Mouse (Mus musculus) mature B cell (primary cell): ENCODE results near the gene Tmeff2.

ENCODE experiments used
- in situ Hi-C: fragments of 300-500 bp; cut with MboI; formaldehyde crosslinking; loops from 2 replicates; pipeline ENCODE4 v1.14.3; 2019

Tmeff2 gene

DNA sequence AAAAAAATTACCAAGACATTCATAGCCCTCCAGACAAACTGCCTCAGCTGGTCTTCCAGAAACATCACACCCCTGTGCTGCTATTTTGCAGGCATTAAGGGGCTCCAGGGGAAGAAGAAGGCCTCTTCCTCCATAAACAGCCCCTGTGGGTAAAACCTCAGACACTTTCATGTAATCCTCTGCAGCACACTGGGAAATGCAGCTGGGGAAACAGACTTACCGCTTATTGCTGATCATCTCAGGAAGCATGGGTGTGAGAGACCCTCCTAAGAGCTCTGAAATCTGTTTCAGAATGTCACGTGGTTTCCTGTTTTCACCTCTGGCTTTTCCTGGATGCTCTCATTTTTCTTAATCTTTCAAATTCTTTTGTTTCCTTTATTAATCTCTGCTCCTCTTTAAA, 204.3 kb downstream of the Tmeff2 start:
- in situ Hi-C loops = no loop called here

DNA sequence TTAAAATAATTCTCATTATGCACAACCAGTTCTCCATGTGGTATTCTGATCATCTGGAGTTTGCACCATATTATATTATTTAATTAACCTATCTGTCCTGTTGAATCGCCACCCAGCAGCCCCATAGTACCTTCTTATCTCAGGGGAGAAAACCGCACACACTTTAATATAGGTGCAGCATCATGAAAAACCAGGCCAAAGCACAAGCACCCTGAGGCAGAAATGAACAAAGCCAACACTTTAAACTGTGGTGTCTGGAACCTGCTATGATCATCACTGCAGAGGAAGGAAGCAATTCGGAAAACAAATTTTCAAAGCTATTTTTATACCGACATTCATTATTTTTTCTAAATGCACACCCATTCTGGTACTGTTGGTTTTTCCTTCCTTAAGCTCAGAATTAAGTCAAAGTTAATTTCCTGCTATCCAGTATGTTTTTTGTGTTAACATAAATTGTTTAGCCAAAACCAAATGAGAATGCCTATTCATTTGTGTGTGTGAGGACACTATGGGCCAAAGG, 206.0 kb downstream of the Tmeff2 start:
- in situ Hi-C loops = no loop called here

DNA sequence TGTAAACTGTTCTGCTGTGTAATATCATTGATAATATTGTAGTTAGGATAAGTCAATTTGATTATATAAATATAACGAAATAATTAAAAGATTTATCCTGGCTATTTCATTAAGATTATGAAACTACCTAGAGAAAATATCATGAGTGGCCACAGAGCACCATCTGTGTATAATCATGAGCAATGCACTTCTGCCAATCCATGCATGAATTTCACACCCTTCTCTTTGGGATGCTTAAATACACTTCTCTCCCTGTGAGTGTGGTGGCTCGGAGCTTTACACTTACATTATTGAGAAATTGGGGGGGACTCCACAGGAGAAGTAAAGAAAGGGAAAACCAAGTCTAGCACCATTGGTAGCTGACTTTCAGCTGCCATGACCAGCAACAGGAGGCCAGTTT, 206.9 kb downstream of the Tmeff2 start:
- in situ Hi-C loops = no loop called here

DNA sequence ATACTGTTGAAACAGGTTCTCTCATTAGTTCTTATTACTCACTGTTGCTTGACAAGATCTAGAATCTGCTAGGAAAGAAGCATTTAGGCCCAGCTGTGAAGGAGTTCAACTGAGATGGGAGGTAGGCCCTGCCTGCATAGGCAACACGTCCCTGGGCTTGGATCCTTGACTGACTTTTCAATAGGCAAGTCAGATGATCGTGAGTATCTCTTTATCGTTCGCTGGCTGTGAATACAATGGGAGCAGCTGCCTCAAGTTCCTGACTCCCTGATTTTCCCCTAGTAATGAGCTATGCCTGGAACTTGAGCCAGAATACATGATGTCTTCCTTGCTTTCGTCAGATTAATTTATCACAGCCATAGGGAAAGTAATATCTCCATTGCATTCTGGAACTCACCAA, 214.3 kb downstream of the Tmeff2 start:
- in situ Hi-C loops = no loop called here

DNA sequence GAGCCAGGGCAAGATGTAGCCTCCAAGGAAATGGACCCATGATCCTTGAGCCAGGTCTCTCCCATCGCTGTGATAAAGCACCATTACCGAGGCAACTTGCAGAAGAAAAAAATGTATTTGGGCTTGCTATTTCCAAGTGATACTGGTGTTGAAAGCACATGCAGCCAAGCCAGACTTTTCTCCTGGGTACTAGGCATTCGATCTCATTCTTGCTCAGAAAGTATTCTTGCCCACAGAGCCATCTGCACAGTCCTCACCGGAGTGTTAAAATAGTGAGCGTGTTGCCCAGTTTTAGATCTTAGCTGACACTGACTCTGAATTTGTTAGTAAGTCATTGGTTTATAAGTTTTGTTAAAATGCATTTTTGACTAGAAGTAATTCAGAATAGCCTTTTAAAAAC, 215.3 kb downstream of the Tmeff2 start:
- in situ Hi-C loops = no loop called here

DNA sequence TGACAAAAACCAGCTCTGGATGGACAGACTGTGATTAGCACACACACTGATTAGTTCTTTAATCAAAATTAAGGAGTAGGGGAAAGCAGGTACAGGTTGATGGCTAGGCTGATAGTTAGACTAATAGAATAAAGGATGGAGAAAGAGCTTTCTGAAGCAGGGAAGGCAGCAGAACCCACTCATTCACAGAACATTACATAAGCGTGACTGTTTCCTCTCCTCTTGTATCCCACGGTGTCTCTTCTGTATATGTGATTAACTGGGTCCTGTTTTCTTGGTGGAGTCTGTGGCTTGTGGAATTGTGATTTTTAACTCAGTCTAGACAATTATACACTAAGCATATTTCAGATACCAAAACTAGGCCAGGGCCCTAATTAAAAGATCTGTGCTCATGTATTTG, 217.4 kb downstream of the Tmeff2 start:
- in situ Hi-C loops = no loop called here

DNA sequence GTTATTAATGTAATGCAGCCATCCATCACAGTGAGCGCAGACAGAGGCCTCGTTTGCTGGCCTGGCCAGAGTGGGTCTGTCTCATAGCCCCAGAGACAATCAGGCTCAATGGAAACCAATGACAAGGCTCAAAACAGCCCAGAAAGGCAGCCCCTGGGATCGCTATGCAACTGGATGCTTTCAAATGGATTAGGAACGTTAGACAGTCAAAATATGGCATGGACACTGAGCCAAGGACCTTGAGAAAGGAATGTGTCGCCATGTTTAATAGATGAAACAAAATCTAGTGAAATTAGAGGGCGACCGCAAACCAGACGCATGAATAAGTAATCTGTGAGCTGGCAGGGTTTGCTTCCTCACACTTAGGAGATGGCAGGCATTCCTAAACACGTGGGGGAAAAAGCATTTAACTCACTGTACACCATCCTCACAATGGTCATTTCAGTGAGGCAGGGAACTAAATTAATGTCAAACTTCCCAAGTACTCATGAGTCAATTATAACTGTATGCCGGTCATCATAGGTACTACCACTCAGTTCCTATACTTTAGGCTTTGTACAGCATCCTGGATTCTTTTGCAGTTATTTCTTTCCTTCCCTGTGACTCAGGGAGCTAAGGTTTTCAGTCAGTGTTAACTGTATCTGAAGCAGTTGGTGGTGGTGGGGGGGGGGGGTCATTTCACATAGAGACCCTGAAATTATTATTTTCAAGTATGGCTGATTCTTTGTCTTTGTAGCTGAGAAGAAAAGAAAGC, 225.4 kb downstream of the Tmeff2 start:
- in situ Hi-C loops = no loop called here

DNA sequence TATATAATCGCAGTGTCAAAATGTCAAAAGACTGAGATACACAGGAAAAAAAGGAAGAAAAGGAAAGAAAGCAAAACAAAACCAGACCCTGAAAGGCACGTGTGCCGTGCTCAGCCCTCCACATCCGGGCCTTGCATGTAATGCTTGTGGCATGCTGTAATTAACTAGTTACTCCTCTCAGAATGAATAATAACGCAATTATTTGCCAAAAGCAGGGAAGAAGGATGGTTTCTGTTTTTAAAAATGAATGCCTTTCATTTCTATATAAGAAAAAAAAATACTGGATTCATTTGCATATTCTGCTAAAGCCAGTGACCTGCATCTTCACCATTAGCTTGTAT, 225.9 kb downstream of the Tmeff2 start:
- in situ Hi-C loops = no loop called here

DNA sequence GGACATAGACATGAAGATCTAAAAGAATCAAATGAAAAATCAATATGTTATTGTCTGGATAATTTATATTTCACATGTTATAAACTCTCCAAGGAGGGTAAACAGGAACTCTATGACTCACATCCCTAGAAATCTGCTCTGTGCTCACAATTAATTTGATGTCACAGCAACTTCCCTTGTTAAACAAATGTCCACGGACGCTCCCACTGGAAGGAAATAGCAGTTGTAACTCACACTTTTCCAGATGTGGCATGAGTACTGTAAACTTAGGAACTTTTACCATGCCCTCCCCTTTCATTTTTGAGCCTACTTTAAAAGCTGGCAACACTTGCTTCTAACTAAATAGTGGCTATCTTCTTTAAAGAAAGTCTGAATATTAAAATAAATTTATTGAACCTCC, 236.3 kb downstream of the Tmeff2 start:
- in situ Hi-C loops = no loop called here

DNA sequence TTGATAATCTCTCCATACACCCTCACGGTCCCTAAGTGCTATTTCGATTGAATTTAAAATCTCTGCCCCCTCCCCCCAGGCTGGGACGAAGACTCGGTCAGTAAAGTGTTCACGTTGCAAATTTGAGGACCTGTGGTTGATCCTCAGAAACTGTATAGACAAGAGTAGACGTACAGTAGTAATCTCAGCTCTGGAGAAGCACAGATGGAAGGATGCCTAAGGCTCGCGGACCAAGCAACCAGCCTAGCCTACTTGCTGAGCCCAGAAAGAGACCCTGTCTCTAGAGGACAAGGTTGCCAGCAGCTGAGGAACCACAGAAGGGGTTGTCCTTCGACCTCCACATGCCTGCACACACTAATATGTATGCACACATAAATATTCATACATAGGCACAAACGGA, 239.2 kb downstream of the Tmeff2 start:
- in situ Hi-C loops = no loop called here

DNA sequence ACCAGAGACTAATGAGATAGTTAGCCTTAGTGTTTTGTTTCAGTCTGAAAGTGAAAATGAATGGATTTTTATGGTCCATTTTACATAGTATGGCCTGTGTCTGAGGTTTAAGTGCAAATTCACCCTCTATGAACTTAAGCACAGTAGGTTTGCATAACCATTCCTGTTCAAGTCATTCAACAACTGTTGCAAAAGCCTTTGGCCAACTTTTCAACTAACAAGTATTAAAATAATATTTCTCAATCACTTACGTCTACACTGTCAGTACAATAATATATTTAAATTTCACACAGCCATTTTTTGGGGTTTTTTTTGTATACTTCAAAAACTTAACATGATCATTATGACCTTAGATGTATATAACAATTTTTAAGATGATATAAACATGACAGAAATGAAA, 240.9 kb downstream of the Tmeff2 start:
- in situ Hi-C loops = no loop called here

DNA sequence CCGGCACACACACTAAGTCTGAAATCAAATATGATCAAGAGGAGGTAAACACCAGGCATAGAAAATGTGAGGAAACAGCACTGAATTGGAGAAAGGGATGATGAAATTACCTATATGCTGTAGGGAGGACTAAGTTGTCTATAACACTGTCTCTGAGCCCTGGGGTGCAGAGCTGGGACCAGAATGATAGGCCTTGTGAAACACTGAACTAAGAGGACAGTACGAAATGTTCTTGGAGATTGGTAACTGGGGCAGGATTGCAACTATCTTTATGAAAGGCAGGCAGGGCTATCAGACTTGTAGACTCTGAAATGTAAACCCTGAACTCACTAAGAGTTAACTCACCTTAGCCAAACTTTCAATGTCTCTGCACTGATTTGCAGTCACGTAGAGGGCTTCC, 242.3 kb downstream of the Tmeff2 start:
- in situ Hi-C loops = no loop called here

DNA sequence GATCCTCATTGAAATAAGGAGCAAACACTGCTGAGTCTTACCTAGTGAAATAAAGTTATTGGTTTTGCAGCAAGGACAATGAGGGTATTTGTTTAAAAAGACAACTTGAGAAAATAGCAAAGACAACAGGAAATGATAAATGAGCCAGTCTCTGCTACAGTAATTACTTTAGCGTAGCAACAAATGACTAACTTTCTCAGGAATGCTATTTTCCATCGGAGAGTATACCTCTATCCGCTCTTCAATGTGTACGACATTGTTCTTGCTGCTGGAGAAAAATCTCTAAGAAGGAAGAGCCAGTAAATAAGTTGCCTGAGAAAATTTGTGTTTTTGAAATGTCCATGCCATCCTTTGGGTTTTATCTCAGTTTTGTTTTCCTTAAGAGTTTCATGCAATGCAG, 245.2 kb downstream of the Tmeff2 start:
- in situ Hi-C loops = no loop called here

DNA sequence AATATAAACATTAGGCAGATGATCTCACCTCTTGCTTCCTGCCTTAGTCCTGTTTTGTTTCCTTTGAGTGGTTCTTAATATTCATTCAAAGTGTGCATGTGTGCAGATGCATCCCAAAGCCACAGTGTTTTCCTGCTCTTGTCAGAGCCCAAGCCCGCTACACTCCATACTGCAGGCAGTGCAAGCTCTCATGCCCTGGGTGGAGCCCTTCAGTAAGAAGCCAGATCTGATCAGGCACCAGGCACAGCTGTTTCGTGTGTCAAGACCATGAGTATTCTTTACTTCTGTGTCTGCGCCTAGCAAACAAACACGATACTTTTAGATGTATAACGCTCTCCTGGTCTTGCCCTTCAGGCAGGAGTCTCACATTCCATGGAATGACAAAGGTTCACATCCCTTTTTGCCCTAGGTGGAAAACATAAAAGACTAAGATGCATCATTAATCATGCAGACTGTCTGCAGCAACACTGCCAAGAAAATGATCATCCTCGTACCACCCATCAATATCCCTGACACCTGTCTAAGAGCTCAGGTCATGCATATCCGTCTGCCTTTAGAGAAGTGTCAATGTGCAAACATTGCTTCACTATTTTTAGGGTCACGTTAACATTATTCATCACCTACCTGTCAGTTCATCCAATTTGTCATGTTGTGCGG, 248.2 kb downstream of the Tmeff2 start:
- in situ Hi-C loops = no loop called here

DNA sequence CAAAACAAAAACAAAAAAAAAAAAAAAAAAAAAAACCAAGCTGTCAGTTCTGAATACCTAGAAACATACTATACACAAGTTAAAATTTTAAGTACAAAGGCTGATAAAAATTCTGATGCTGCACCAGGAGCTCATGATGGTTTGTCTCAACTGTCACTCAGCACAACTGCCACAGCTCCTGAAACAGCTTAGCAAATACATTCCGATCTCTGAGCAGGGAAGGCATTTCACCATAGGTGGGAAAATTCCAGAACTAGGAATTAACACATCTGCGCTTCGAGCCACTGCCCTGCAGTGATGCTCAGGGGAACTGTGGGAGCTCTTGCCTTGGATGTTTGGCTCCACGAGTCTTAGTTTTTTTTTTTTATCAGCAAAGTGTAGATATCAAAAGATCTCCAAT, 249.0 kb downstream of the Tmeff2 start:
- in situ Hi-C loops = no loop called here

DNA sequence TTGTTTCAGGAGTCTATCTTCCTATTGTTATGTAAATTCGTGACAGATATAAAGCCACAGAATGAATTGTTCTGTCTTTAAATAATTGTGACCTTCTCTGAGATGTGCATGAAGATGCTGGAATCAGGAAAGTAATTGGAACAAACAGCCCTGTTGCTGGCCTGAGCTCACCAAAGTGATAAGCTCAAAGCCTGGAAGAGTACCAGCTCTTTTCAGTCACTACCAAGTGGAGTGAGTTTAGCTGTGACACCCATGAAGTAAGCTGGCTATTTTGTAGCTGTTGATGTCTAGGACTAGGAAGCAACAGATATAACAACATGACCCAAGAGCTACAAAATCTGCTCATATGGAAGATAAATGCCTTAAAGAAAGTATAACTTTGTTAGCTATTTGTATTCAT, 249.4 kb downstream of the Tmeff2 start:
- in situ Hi-C loops = no loop called here

DNA sequence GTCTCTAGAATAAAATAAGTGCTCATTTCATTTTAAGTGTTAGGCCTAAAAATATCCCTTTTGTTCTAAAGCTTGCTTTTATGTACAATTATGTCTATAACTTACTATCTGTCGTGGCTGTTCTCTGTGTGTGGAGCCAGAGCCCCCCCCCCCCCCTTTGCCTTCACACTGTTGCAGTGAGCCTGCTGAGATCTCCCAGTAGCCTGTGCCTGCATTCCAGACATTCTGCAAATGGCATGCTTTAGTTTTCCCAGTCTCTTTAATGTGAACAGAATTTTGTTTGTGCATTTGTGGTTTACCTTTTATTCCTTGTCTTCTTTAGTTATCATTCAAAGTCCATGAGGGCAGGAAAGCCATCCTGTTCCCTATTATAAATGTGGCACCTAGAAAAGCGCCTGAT, 251.6 kb downstream of the Tmeff2 start:
- in situ Hi-C loops = no loop called here

DNA sequence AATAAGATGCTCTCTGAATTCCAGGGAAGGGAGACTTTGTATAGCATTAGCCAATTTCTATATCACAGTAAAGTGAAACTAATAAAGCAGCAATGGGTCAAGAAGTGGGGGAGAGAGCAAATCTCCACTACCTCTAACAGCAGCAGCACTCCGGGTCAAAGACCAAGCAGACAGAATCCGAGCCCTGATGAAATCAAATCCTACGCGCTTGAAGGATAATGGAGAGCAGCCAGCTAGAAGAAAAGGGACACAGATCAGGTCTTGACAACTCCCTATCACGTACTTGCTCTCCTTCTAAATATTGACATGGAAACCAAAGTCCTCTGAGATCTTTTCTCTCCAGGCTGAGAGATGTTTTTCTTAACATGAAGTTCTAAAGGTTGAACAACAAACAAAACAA, 252.4 kb downstream of the Tmeff2 start:
- in situ Hi-C loops = no loop called here

DNA sequence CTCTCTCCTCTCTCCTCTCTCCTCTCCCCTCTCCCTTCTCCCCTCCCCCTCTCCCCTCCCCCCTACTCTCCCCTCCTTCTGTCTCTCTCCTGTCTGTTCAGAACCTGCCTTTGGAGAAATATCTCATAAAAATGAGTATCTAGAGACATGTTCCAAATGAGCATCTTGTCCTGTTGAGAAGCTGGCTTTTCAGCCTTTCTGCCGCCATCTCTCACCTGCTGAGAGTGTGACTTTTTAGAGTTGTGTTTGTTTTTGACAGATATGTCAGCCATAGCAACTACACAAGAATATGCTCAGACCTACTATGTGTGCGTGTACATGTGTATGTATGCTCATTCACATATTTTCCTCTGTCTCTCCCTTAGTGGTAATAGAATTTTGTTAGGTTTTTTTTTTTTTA, 283.8 kb downstream of the Tmeff2 start:
- in situ Hi-C loops = no loop called here

DNA sequence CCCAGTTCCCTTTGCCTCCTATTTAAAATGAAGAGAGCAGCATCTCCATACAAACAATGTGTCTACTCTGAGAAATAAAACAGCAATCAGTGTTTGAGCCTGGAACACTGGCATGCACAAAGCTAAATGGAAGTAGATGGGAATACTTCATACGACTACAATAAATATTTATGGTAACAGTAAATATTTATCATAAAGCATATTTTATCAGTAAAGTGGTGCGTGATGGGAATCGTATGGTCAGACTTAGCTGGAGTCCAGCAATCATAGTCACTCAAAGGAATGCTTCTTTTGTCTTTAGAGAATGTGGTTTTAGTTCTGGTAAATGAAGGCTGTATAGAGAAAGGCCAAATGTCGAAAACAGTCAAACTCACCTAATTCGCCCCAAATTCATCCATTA, 288.6 kb downstream of the Tmeff2 start:
- in situ Hi-C loops = no loop called here

DNA sequence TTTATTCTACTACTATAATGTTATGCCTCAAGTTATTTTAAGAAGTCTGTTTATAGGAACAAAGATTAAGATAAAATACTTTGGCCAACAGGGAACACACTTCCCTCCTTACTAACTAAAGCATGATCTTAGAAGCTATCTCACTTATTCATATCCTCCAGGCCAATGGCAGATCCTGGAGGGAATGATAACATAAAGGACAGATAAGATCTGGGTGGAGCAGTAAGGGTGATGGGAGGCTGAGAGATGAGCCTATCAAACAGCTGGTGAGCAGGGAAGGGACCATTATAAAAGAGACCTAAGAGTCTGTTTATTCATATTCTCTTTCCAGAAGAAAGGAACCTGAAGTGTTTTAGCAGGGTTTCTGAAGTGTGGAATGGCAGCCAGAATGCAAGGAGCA, 290.8 kb downstream of the Tmeff2 start:
- in situ Hi-C loops = no loop called here

DNA sequence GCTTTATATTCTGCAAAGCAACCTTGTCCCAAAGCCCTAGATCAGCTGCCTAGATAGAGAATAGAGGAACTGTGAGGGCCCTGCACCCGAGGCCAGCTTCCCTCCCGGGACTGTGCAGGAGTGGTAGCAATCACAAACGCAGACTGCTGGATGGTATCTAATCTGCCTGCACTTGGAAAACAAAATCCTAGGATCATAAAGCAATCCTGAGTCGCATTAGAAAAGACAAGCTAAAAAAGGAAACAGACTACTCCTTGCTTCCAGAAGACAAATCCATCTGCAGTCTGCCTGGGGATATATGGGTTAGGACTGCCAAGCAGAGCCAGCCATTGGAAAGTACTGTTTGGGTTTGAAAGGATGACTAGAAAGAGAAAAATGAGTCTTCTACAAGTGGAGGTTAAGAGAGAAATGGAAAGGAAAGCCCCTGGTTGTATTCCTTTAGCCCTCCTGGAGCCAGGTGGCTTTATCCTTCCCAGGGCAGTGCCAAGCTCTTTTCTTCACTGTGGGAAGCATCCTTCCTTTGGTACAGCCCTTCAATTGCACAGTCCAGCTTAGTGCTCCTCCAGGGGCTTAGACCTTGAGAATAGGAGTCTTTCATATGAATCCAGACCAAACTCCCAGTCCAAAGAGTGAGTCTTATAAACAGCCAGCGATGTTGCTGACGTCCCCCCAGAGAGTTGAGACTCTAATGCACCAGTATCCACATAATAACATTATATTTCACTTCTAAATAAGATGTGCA, 291.6 kb downstream of the Tmeff2 start:
- in situ Hi-C loops = no loop called here
